Mouse (Mus musculus) frontal cortex, postnatal 25 days (tissue): Measurements from ENCODE around the gene Lhx9.

Source experiments
- DNase-seq, 2 experiments: peaks; one replicate each; pipeline ENCODE4 v3.0.0; 2022; ENCODE audit warnings: low spot score in 2 of 2

Lhx9 gene

DNA sequence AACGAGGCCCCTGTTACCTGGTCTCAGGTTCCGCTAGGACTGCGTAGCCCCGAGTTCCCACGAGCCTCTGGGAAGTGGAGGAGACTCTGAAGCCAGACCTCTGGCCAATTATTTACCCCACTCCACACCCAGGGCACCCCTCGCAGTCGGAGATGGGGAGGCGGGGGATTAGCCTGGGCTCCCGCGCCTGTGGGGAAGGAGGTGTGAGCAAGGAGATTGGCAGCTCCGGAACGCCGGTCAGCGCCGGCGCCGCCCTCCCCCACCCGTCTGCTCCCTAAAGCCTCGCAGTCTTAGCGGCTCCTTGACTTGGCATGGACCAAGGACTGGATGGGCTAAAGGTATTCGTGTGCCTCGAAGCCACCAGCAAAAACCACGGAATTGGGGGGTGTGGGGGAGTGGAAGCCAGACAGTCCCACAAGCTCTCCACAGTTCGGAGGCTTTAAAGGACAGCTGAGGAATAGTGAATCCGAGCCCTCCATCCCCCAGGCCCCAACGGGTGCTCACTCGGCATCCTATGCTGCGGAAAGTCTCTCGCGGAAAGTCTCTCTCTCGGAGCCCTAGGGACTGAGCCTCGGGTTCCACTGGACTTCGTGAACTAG, at the start of gene Lhx9:
Gene Lhx9, minus strand, starts transcription at position 67 of the 599 bp plus-strand sequence.
- DNase-seq: no peak

DNA sequence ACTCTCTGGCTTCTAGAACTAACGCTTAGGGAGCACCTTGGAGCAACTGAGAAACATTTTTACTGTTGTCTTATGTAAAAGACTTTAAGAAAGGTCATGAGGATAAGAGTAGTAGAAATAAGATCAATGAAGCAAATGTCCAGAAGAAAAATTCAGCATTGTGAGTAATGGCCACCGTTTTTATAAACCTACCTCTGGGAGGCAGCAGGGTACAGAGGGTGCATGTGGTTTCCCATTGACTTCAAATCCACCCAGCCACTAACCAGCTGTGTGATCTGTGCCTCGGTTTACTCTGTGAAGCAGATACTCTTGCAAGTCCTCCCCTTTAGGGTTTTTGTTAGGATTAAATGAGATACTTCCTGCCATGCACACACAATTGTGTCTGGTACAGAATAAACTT, 47.7 kb upstream of the Lhx9 start:
- DNase-seq: no peak

DNA sequence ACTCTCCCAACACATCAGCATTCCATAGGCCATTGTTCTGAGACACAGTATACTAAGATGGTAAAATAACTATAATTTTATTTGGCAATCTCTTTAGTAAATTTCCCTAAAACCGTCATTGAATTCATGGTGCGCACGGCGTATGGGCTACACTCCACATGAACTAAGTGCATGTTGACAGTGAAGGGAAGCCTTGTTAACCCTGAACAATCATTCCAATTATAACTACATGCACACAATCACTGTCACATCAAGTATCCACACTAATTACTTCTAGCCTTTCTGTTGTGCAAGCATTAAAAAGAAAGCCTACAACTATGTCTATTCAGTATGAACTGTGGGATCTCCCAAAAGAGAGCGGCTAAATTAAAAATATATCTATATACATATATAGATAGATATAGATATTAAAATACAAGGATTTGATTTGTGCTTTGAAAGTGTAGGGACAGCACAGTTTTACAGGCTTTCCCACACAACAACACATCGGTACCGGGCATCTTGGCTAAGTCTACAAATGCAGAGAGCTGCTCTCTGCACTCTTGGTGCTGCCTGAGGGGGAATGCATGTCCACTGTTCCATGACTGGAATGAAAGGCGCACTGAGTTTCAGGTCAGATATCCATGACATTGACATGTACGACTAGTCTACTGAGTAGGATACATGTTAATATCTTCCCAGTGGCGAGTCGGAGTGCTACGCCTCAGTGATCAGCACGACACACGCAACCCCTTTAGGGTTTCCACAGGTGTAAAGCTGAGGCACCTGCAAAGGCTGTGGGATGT, 29.3 kb upstream of the Lhx9 start:
- no peak for DNase-seq

DNA sequence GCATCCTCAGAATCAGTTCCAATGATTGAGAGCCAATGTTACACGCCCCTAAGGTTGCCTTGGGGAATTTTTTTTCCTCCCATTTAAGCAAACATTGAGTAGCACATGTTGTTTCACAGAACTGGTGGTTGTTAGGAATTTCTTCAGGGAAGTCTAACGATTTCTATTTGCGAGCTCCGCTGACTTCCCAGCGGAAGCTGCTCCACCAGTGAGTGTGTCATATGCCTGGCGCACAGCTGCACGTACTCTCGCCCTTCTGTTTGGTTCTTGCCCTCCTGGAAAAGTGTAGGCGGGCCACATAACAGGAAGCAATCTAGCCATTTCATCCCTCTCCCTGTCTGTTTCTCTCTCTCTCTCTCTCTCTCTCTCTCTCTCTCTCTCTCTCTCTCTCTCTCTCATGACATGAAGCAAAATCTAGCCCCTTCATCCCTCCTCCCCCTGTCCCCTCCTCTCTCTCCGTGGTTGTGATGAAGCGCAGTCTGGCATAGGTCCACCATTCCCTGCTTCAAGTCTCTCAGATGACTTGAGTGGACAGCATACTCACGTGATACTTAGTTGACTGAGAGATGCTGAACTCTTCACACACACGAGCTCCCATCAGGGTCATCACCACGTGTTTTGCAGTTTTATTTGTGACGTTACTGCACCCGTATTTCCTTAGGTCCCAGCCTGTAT, 28.1 kb upstream of the Lhx9 start:
- DNase-seq: no peak

DNA sequence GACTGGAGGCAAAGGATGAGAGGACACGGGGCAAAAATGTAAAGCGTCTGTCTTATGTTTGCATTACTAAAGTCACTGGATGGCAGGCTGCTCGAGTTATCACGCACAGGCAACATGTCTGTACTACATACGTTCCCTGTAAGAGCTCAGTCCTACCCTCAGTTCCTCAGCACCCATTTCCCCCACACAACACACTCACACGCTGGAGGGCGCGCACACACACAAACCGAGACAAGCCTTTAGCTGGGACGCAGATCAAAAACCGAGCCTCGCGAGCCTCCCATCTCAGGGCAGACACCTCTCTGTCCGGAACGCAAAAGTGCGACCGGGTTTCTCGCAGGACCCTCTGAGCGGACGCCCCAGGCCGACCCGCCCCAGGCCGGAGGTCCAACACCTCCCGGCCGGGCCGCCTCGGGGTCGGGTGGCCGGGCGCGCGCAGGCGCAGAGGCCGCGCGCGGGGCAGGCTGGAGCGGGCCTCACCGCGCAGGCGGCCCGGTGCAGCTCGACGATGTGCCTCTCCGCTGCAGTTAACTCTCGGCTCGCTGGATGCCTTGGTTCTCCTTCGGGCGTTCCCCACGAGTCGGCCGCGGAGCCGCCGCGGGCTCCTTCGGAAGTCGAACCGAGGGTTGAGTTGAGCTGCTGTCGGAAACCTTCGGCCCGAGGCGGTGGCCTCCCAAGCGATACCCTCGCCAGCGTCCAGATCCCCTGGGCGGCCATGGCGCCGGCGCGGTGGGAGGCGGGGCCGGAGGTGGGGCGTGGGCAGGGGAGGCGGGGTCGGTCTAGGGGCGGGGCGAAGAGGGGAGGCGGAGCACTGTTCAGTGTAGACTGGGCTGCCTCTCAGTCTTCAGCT, 7.9 kb upstream of the Lhx9 start, which contains the start of gene 2310009B15Rik:
Gene 2310009B15Rik, minus strand, starts transcription at position 752 of the 850 bp plus-strand sequence.
- peak; percentile 60 to 67 for DNase-seq

DNA sequence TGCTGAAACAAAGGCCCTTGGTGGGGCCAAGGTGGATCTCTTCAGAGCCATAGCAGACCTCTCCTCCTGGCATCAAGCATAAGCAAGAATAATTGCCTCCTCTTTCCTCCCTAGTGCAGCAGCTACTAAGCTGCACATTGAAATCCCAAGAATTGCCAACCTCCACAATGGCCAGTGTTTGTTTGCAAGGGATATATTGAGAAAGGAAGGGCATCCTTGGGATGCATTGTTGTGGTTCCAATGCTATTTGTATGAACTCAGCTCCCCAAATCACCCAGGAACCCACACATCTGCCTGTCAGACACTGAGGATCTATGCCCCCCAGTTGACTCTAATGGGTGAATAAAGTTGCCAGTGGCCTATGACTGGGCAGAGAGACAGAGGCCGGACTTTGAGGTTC, 2.4 kb upstream of the Lhx9 start:
- DNase-seq: no peak

DNA sequence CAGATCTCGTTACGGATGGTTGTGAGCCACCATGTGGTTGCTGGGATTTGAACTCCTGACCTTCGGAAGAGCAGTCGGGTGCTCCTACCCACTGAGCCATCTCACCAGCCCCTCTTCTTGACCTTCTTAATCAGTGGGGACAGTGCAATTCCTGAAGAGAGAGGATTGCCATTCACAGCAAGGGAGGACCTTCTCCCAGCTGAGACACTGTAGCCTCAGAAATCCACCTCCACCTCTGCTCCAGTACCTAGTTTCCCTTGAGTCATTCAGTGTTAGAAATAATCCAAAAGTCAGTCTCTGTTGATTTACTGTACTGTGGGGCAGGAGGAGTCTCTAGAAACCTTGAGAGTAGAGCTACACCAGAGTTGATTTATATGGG, 1.8 kb upstream of the Lhx9 start:
- DNase-seq: no peak

DNA sequence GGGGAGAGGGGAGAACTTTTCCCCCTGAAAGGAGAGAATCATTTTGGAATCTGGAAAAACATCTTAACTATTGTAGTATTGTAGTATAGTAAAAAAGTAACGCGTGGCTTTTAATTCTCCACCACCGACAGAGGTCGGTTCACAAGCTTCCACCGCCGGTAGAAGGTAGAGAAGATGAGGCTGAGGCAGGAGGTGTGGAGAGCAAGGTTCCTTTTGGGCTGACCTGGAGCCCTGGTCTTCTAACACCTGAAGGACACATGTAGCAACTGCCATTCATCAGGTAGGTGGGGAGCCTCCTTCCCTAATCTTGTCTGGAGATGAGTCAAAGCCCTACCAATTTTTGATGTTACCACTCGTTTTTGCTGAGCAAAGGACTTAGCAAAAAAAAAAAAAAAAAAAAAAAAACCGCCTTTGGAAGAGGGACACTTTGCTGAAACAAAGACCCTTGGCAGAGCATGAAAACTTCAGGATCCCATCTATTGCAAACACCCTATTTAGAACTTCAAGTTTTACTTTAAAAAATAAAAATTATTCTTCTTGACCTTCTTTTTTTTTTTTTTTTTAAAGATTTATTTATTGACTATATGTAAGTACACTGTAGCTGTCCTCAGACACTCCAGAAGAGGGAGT, 1.3 kb upstream of the Lhx9 start:
- DNase-seq: no peak

DNA sequence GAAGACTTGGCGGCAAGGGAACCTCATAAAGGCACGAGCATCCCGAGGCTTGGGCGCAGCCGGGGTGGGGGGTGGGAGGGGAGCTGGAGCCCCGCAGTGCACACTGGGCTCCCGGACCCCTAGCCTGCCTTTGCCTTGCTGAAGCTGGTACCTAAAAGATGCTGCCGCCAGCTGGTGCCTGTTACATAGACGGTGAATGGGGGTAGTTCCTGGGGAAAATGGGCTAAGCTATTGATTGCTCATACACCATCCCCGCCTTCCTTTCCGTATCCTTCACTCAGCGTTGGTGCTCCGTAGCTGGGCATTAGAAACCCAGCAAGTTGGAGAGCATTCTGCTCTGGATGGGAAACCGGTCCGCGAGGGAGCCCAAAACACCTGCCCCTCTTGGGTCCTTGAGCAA, 351 bp downstream of the Lhx9 start:
- no peak for DNase-seq

DNA sequence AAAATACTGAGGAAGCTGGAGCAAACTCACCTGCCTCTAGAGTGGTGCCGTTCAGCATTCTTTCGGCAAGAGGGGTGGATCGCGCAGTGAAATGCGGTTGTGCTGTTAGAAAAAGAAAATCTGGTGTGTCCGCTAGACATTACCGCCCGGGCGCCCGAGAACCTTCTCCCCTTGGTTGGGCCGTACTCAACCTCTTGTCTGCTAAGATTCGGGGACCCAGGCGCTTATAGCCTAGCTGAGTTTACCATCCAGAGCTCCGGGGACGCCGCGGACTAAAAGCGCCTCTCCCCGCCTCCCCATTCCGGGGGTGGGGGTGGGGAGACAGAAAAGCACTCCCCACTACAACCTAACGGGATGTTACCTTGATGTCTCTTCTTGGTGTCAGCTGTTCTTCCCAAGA, 1.2 kb downstream of the Lhx9 start:
- DNase-seq: no peak

DNA sequence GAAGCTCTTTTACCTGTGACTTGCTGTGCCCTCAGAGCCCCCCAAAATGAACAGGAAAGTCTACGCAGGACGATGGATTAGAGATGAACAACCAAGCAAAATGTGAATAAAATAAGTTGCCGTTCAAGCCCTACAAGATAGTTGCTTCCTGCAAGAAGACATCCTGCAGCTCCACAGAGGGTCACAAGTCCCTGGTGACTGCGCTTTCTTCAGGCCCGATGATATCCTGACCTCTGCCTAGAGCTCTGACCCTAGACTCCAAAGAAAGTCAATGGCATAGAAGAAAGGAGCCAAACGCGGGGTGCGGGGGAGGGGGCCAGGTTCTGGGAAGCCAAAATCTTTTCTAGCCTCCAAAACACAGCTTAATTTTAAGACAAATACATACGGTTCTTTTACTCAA, 1.8 kb downstream of the Lhx9 start:
- DNase-seq: no peak

DNA sequence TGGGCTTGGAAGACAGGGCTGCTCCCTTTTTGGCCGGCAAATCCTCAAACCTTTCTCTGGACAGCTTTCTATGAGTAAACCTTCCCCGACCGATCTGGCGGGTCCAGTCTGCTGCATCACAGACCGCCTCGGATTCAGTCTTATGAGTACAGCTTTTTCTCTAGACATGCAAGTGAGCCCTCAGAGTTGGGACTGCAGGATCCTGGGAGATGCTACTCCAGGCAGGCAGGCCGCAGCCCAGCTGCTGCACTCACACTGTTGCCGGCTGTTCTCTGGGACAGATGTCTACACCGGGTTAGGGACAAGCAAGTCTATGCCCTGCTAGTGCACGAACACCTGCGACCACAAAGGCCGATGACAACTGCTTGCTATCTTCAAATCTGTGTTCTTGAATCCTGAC, 2.2 kb downstream of the Lhx9 start:
- DNase-seq: no peak

DNA sequence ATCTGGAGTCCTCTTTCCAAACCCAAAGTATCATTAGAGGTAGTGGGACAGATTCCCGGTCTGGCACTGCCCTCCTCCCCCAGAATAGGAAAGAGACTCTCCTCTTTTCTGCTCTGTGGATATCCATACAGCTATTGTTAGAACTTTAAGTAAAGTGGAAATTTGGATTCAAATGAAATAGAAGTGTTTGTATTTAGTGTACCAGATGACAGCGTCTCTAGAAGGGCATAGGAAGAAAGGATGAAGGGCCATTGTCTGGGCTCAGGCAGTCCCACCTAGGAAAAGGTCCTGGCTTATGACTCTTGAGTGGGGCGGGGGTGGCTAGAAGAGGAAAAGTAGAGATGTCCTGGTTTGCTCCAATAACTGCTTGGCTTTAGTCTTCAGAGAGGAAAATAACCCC, 2.9 kb downstream of the Lhx9 start:
- no peak for DNase-seq

DNA sequence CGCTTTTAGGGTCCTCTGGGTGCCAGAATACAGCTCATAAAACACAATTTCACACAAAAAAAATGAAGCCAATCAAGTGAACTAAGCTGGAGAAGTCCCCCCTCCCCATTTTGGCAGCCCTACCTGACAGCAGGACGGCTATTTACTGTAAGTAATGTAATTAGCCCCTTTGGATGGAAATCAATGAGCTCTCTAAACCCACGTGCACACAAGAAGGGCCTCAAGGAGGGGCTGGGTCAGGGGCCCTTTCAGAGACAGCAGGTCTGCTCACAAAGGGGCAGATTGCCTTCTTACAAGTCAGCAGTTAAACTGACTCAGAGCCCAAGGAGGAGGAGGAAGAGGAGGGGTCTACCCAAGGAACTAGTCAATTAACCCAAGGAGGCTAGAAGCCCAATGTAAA, 4.2 kb downstream of the Lhx9 start:
- no peak for DNase-seq

DNA sequence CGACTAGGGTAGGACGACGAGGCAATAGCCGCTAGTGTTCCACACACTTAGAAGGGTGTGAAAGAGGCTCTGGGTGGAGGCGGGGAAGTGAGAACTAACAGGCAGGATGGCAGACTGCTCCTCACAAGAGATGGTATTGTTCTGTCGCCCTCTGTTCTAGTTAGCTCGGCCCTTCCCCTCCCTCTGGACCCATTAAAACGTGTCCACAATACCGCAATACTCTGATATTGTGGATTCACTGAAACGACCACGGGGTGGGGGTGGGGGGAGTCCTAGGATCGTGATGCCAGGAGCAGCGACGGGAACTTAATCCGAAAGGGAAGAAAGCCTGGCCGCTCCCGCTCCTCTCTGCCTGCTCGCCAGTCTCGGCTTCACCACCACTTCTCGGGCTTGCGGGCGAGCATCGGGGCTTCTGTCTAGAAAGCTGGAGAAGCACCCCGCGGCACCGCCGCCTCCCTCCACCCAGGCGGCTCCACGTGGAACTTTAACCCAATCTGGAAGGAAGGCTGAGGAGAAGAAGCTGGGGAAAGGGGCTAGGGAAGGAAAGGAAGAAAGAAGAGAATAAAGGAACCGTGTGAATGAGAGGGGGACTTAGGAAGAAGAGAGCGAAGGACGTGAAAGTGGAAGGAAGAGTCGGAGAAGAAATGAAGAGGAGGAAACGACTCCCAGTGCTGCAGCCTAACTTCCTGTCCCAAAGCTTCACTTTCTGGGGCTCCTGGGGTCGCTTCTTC, 4.9 kb downstream of the Lhx9 start:
- no peak for DNase-seq

DNA sequence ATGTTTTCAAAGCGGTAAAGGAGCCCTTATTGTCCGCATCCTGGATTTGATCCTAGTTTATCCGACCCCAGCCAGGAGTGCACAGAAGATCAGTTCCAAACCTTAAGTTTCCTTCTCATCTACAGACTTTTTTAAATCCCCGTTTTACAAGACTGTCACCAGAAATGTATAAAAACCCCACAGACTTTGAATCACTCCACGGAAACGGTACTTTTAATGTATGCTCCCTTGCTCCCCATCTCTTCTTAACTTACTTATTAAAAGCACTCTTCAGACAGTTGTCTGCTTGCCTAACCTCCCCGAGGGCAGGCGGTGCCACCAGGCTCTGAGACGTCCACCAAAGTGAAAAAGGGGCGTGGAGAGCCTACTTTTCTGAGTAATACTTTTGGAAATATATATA, 5.6 kb downstream of the Lhx9 start:
- DNase-seq: no peak

DNA sequence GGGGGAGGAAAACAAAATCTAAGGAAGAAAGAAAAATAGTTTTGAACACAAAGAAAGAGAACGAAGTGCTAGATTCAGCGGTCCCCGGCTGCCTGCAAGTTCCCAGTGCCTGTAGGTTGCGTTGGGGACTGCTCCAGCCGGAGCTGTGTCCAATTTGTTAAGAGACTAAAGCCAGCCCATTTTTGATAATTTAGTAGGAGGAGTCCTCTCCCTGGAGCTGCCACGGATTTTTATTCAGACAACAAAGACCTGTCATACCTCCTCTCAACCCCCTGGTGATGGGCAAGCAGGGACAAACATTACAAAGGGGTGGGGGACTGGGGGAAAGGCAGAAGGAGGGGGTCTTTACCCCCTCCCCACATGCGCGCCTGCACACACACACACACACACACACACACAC, 6.1 kb downstream of the Lhx9 start:
- no peak for DNase-seq

DNA sequence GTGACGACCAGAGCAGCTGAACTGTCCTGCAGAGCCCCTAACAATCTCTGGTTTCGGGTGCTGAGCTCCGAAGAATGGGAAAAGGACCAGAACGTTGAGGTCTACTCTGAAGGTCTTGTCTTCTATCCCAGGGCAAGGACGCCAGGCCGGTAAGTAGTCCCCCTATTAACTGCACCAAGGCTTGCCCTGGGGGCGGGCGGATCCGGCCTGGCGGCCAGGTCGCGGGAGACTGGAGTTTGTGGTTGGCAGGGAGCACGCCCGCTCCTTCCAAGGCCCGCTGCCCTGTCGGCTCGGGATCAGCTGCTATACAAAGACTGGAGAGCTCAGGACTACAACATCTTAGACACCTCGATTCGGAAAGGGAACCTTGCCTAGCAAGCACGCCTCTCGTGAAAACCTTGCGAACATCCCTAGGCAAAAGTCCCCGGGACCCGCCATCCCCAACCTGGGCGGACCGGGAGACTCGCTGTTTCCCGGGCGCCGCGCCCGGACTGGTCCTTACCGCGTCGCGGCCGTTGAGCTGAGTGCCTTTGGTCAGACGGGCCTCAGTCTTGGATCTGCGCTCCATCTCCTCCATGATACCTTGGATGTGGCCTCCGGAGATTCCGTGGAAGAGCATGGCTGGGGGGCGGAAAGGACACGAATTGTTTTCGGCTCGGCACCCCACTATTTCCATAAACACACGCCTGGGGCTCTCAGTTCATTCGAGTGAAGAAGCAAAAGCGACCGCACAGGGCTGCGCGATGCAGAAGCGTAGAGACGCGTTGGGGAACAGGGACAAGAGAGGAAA, 6.9 kb downstream of the Lhx9 start:
- no peak for DNase-seq

DNA sequence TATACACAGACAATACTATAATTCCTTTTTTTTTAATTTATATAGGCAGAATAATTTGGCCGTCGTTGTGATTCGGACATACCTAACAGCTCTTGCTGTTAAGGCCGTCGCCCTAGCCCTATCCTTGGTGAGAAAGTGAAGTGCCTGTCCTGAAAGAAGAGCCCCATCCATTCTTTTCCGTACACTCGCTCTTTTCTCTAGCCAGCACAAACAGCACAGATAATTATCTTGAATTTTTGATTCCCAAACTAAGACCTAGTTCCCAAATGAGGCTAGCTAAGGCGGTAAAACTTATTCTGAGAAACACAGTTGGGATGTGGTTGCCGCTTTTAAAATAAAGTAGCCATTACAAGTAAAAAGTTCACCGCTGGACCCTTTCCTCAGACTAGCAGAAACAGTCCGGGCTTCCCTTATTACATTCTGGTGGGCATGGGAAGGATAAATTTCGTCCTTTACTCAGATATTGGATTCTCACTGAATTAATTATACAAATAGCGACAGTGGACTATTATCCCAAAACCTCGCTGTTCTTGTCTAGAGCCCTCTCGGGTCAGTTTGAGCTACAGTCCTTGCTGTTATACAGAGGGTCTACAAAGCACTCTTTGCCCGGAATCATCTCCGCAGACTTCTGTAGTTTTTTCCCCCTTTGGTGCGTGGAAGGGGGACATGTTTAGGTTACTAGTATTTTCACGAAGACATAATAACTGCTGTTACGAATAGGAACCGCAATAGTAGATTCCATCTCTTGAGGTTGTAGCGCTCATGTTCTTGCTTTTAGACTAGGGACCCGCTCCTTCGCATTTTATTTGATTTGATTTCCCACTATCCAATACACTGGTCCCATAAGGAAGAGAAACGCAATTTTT, 7.7 kb downstream of the Lhx9 start:
- DNase-seq: no peak
